Mouse (Mus musculus) heart, embryonic 13.5 days (tissue): ENCODE measurements around the gene Pcolce. TPM values are rescaled to one million over a fixed set of nuclear protein-coding genes. Genes with fewer than 3 reads are reported as not detected.

Experiments used
- ATAC-seq: fragments of 200-750 bp; cut with Nextera tagmentation; 2 replicates; pipeline ENCODE4 v1.8.0; 2017; ENCODE audit warnings: moderate TSS enrichment; ENCODE audit not compliant: insufficient number of reproducible peaks, low FRiP score, low TSS enrichment; ENCODE audit errors: extremely low read depth
- H3K27ac ChIP-seq: fragments of 300-500 bp; sonication (generic); replicated peaks from 2 replicates; pipeline ENCODE4 v1.5.1; 2015; ENCODE audit warnings: moderate library complexity, mild to moderate bottlenecking, inconsistent platforms
- H3K27me3 ChIP-seq: fragments of 300-500 bp; sonication (generic); replicated peaks from 2 replicates; pipeline ENCODE4 v1.6.1; 2015; ENCODE audit warnings: mild to moderate bottlenecking, inconsistent platforms
- H3K36me3 ChIP-seq: fragments of 300-500 bp; sonication (generic); 2 replicates; pipeline ENCODE4 v1.6.1; 2015; ENCODE audit warnings: mild to moderate bottlenecking, inconsistent platforms
- H3K4me1 ChIP-seq: fragments of 300-500 bp; sonication (generic); 2 replicates; pipeline ENCODE4 v1.6.1; 2015; ENCODE audit warnings: inconsistent platforms
- H3K4me2 ChIP-seq: fragments of 300-500 bp; sonication (generic); 2 replicates; pipeline ENCODE4 v1.6.1; 2015; ENCODE audit warnings: inconsistent platforms, mild to moderate bottlenecking, moderate library complexity
- H3K4me3 ChIP-seq: fragments of 300-500 bp; sonication (generic); 2 replicates; pipeline ENCODE4 v1.5.1; 2015; ENCODE audit warnings: moderate library complexity, mild to moderate bottlenecking, inconsistent platforms
- H3K9ac ChIP-seq: fragments of 300-500 bp; sonication (generic); 2 replicates; pipeline ENCODE4 v1.6.1; 2015; ENCODE audit warnings: inconsistent platforms, mild to moderate bottlenecking, moderate library complexity
- H3K9me3 ChIP-seq: fragments of 300-500 bp; sonication (generic); 2 replicates; pipeline ENCODE4 v1.6.1; 2016; ENCODE audit warnings: inconsistent platforms
- WGBS: fragments of 180-500 bp; shearing (Covaris S2); methylation state at CpG from one replicate; pipeline ENCODE4 v1.1.7; 2015; ENCODE audit warnings: mixed read lengths; 5-methylcytosine and 5-hydroxymethylcytosine counted together
- polyA plus RNA-seq: library from polyadenylated mRNA; unstranded; fragments of >200 nt; fragmentation: Nextera tagmentation; extraction: Ambion mirVana; gene quantifications from 2 replicates; pipeline ENCODE4 v1.2.1, GENCODE M21; 2015

The Pcolce gene
- polyA plus RNA-seq, 1 experiment from 2014 or later: 113 TPM

GRCm38 (mm10) chr5:137566416-137566815 is 47.2 kb downstream of the Pcolce start:
- no peak for ATAC-seq
- Histone ChIP-seq H3K4me1 (peaks cover 5% of the 10 kb centered on the region; the same call in 1 of the 2 replicates), H3K27me3 (peaks cover 29% of the 10 kb centered on the region), H3K4me2 (no peak overlapping the region), H3K27ac (no peak overlapping the region), H3K9me3 (no peaks in the 10 kb centered on the region), H3K9ac (no peak overlapping the region), H3K36me3 (no peaks in the 10 kb centered on the region), H3K4me3 (no peak overlapping the region)
- WGBS: 90% methylated on average over 5 of the region's 5 CpGs

DNA sequence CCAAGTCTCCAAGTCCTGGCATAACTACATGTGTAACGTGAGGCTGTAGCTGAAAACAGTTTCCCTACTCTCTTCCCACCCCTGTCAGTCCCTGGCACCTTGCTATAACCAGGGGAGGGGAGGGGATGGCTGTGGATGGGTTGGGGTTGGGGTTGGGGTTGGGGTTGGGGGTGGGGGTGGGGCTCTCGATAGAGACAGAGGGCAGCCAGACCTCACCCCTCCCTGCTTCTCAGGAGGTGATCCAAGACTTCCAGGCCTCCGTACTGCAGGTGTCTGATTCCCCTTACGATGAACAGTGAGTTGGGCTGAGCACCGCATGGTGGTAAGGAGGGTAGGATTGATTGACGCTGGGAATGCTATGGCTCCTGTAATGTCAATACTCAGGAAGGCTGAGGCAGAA is 47.8 kb downstream of the Pcolce start:
- Histone ChIP-seq H3K4me1 (peaks cover 5% of the 10 kb centered on the region; the same call in 1 of the 2 replicates), H3K4me2 (no peak overlapping the region), H3K9ac (no peak overlapping the region), H3K27me3 (peaks cover 29% of the 10 kb centered on the region), H3K9me3 (no peaks in the 10 kb centered on the region), H3K36me3 (no peaks in the 10 kb centered on the region), H3K27ac (no peak overlapping the region), H3K4me3 (no peak overlapping the region)
- no peak for ATAC-seq
- WGBS: 70% methylated on average over 6 of the region's 6 CpGs

DNA sequence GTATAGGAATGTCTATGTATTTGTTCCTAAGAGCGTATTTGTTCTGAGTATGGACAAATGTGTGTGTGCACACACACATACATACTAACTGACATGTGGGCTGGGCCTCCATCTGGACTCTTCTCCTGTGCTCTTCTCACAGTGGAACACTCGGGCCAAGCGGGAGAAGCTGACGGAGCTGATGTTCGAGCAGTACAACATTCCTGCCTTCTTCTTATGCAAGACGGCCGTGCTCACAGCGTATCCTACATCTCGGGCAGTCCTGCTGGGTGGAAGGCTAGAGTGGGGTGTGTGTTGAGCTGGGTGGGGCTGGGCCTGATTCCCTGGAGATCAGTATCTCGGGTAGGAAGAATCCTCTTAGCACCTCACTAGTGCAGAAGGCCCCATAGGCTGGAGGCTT is 50.6 kb downstream of the Pcolce start:
- no peak for ATAC-seq
- no peak overlapping the region for H3K4me2 ChIP-seq
- H3K36me3 ChIP-seq: no peaks in the 10 kb centered on the region
- no peak overlapping the region for H3K4me3 ChIP-seq
- no peak overlapping the region for H3K9ac ChIP-seq
- no peak overlapping the region for H3K27ac ChIP-seq
- H3K9me3 ChIP-seq: no peaks in the 10 kb centered on the region
- H3K4me1 ChIP-seq: no peaks in the 10 kb centered on the region
- peaks cover 33% of the 10 kb centered on the region for H3K27me3 ChIP-seq
- WGBS: 55% methylated on average over 10 of the region's 10 CpGs

DNA sequence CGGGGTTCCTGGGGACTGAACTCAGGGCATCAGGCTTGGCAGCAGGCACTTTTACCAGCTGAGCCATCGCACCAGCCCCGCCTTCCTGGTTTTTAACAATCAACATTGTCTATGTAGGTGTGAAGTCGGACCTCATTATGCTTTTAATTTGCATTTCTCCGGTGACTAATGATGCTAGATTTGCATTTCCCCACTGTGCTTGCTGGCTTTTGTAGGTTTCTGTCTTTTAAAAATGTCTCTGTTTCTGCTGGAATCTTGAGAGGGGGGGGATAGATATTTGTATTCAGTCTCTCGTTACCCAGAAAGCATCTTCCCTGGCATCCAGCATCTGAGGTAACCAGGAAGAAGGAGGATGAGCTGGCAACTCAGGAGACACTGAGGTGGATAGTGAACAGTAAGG is 52.0 kb downstream of the Pcolce start:
- Histone ChIP-seq H3K27ac (no peak overlapping the region), H3K9me3 (no peaks in the 10 kb centered on the region), H3K27me3 (peaks cover 23% of the 10 kb centered on the region), H3K9ac (no peak overlapping the region), H3K4me3 (no peak overlapping the region), H3K4me2 (no peak overlapping the region), H3K4me1 (no peaks in the 10 kb centered on the region), H3K36me3 (no peaks in the 10 kb centered on the region)
- 59% methylated on average over 6 of the region's 6 CpGs for WGBS
- ATAC-seq: no peak

Other genes starting within 250 kb of the Pcolce start
- gene Zan, start 136.7 kb downstream of the Pcolce start, polyA plus RNA-seq: 0.04 and 0.08 TPM in 2 replicates
- gene Pop7, start 111.3 kb downstream of the Pcolce start, polyA plus RNA-seq: 43.6 and 43.9 TPM in 2 replicates
- gene Gigyf1, start 95.2 kb downstream of the Pcolce start, polyA plus RNA-seq: 8.4 and 8.8 TPM in 2 replicates
- gene Epo, start 80.5 kb downstream of the Pcolce start, polyA plus RNA-seq: not detected in 2 replicates
- gene Gnb2, start 80.3 kb downstream of the Pcolce start, polyA plus RNA-seq: 299 and 300 TPM in 2 replicates
- gene Actl6b, start 60.3 kb downstream of the Pcolce start, polyA plus RNA-seq: 0.27 and 0.35 TPM in 2 replicates
- 0.59 and 2.5 TPM in 2 replicates for gene Tfr2, start 43.9 kb downstream of the Pcolce start, polyA plus RNA-seq
- 16.4 and 18.4 TPM in 2 replicates for gene Mospd3, start 12.7 kb downstream of the Pcolce start, polyA plus RNA-seq
- gene Fbxo24, start 15.2 kb upstream of the Pcolce start, polyA plus RNA-seq: 0.12 and 0.23 TPM in 2 replicates
- 21.8 and 24.2 TPM in 2 replicates for gene Lrch4, start 15.3 kb upstream of the Pcolce start, polyA plus RNA-seq
- gene Gm20605, start 15.4 kb upstream of the Pcolce start, polyA plus RNA-seq: 5.5 TPM in 2 replicates
- 3.9 and 4.1 TPM in 2 replicates for gene Sap25, start 27.6 kb upstream of the Pcolce start, polyA plus RNA-seq
- gene Irs3, start 31.9 kb upstream of the Pcolce start, polyA plus RNA-seq: 0.14 TPM in 1 of 2 replicates, not detected in the other
- gene Agfg2, start 70.9 kb upstream of the Pcolce start, polyA plus RNA-seq: 19.7 and 20.7 TPM in 2 replicates
- 1.3 and 1.5 TPM in 2 replicates for gene Nyap1, start 127.8 kb upstream of the Pcolce start, polyA plus RNA-seq
- 128 and 131 TPM in 2 replicates for gene Tsc22d4, start 131.9 kb upstream of the Pcolce start, polyA plus RNA-seq
- 18.3 and 22.3 TPM in 2 replicates for gene Ppp1r35, start 165.1 kb upstream of the Pcolce start, polyA plus RNA-seq
- gene Mepce, start 173.9 kb upstream of the Pcolce start, polyA plus RNA-seq: 6.2 and 8.5 TPM in 2 replicates
- gene Zcwpw1, start 174.0 kb upstream of the Pcolce start, polyA plus RNA-seq: 7.6 and 7.7 TPM in 2 replicates
- gene Pilra, start 222.5 kb upstream of the Pcolce start, polyA plus RNA-seq: 2.1 and 4.2 TPM in 2 replicates
- gene Pilrb1, start 244.3 kb upstream of the Pcolce start, polyA plus RNA-seq: 0.59 and 0.71 TPM in 2 replicates